Mouse (Mus musculus) kidney, postnatal 0 days (tissue): Measurements from ENCODE around the gene Pheta1. TPM values are rescaled to one million over a fixed set of nuclear protein-coding genes. Genes with fewer than 3 reads are reported as not detected.
A peak's percentile ranks its signal among the peaks of the same experiment; 100 is the strongest.

Experiments
- ATAC-seq: fragments of 200-750 bp; cut with Nextera tagmentation; replicated peaks from 2 replicates; pipeline ENCODE4 v1.8.0; 2017; ENCODE audit warnings: low read depth, moderate number of reproducible peaks, moderate TSS enrichment, moderate library complexity; ENCODE audit not compliant: low FRiP score
- DNase-seq: peaks from one replicate; pipeline ENCODE4 v3.0.0-alpha.2; 2016; ENCODE audit warnings: low spot score
- H3K27ac ChIP-seq: fragments of 300-500 bp; sonication (generic); 2 replicates; pipeline ENCODE4 v1.5.1; 2014; ENCODE audit warnings: mild to moderate bottlenecking
- H3K27me3 ChIP-seq: fragments of 300-500 bp; sonication (generic); 2 replicates; pipeline ENCODE4 v1.6.1; 2014; ENCODE audit warnings: low read length, mixed read lengths; ENCODE audit not compliant: insufficient read depth
- H3K36me3 ChIP-seq: fragments of 300-500 bp; sonication (generic); 2 replicates; pipeline ENCODE4 v1.6.1; 2014; ENCODE audit warnings: low read length, mixed read lengths; ENCODE audit not compliant: insufficient read depth
- H3K4me1 ChIP-seq: fragments of 300-500 bp; sonication (generic); replicated peaks from 2 replicates; pipeline ENCODE4 v1.6.1; 2014; ENCODE audit warnings: antibody characterized with exemption, low read length, mixed read lengths; ENCODE audit not compliant: insufficient read depth
- H3K4me2 ChIP-seq: fragments of 300-500 bp; sonication (generic); 2 replicates; pipeline ENCODE4 v1.6.1; 2014; ENCODE audit warnings: mild to moderate bottlenecking, low read length, moderate library complexity, mixed read lengths
- H3K4me3 ChIP-seq: fragments of 300-500 bp; sonication (generic); replicated peaks from 2 replicates; pipeline ENCODE4 v1.5.1; 2014; ENCODE audit warnings: low read depth, low read length
- H3K9ac ChIP-seq: fragments of 300-500 bp; sonication (generic); 2 replicates; pipeline ENCODE4 v1.6.1; 2014; ENCODE audit warnings: low read depth, low read length
- H3K9me3 ChIP-seq: fragments of 300-500 bp; sonication (generic); replicated peaks from 2 replicates; pipeline ENCODE4 v1.6.1; 2016; ENCODE audit warnings: low read length, inconsistent platforms, mixed read lengths
- CTCF ChIP-seq: IDR thresholded peaks from 2 replicates; pipeline ENCODE4 v1.5.1; 2016; ENCODE audit warnings: antibody characterized with exemption, low read depth, mild to moderate bottlenecking, moderate library complexity
- WGBS: fragments of 180-500 bp; shearing (Covaris S2); extraction: QIAGEN DNeasy Blood & Tissue Kit; methylation state at CpG from one replicate; pipeline ENCODE4 v1.1.7; 2014; 5-methylcytosine and 5-hydroxymethylcytosine counted together
- polyA plus RNA-seq: library from polyadenylated mRNA; unstranded; fragments of >200 nt; fragmentation: Nextera tagmentation; extraction: Ambion mirVana; gene quantifications from 2 replicates; pipeline ENCODE4 v1.2.1, GENCODE M21; 2015

Gene Pheta1
- polyA plus RNA-seq, 1 experiment from 2014 or later = 25.7 TPM

- no peaks in the 10 kb centered on the region; the same call in 1 of the 2 replicates for H3K4me1 ChIP-seq
- no peaks in the 10 kb centered on the region for H3K9me3 ChIP-seq
- no peak overlapping the region for H3K4me2 ChIP-seq
- H3K9ac ChIP-seq = no peak overlapping the region
- TF ChIP-seq CTCF = no peak
- ATAC-seq (no peak), DNase-seq (no peak)
- WGBS = 82% methylated on average over 7 of the region's 7 CpGs
- peaks cover 63% of the 10 kb centered on the region for H3K36me3 ChIP-seq
- no peak overlapping the region for H3K27ac ChIP-seq
- H3K4me3 ChIP-seq = no peak overlapping the region
- no peaks in the 10 kb centered on the region for H3K27me3 ChIP-seq
These were observed 36.1 kb upstream of the Pheta1 start for GRCm38 (mm10) chr5:121812526-121813243.

- no peak for TF ChIP-seq CTCF
- no peak for DNase-seq
- WGBS = 85% methylated on average over 10 of the region's 10 CpGs
These were observed 35.0 kb upstream of the Pheta1 start for GRCm38 (mm10) chr5:121813744-121814143.

GRCm38 (mm10) chr5:121815067-121815466 lies 33.7 kb upstream of the Pheta1 start:
- H3K36me3 ChIP-seq = peaks cover 80% of the 10 kb centered on the region
- H3K4me3 ChIP-seq = no peak overlapping the region
- H3K4me1 ChIP-seq = no peaks in the 10 kb centered on the region
- no peak overlapping the region for H3K4me2 ChIP-seq
- H3K9ac ChIP-seq = no peak overlapping the region
- ATAC-seq = 0 out of 2 replicates have a peak, but pooled peaks have one; percentile 31
- no peaks in the 10 kb centered on the region for H3K9me3 ChIP-seq
- TF ChIP-seq CTCF = peak; percentile 83
- DNase-seq = peak; percentile 87
- H3K27me3 ChIP-seq = no peaks in the 10 kb centered on the region
- no peak overlapping the region for H3K27ac ChIP-seq
- WGBS = 46% methylated on average over 3 of the region's 3 CpGs

More at GRCm38 (mm10) chr5:121813744-121814143, 35.0 kb upstream of the Pheta1 start:
- Histone ChIP-seq H3K9me3 (no peaks in the 10 kb centered on the region), H3K4me1 (no peaks in the 10 kb centered on the region; the same call in 1 of the 2 replicates), H3K9ac (no peak overlapping the region), H3K4me3 (no peak overlapping the region), H3K36me3 (peaks cover 73% of the 10 kb centered on the region), H3K27ac (no peak overlapping the region), H3K27me3 (no peaks in the 10 kb centered on the region), H3K4me2 (no peak overlapping the region)
- 0 out of 2 replicates have a peak, but pooled peaks have one; percentile 3 for ATAC-seq

- H3K36me3 ChIP-seq = peaks cover 77% of the 10 kb centered on the region
- no peak overlapping the region for H3K4me2 ChIP-seq
- ATAC-seq (no peak), DNase-seq (no peak)
- H3K27ac ChIP-seq = no peak overlapping the region
- no peaks in the 10 kb centered on the region for H3K4me1 ChIP-seq
- 73% methylated on average over 8 of the region's 8 CpGs for WGBS
- H3K9me3 ChIP-seq = no peaks in the 10 kb centered on the region
- no peak overlapping the region for H3K9ac ChIP-seq
- no peak for TF ChIP-seq CTCF
- no peak overlapping the region for H3K4me3 ChIP-seq
- no peaks in the 10 kb centered on the region for H3K27me3 ChIP-seq
These were observed 32.9 kb upstream of the Pheta1 start for GRCm38 (mm10) chr5:121815867-121816380.

- Histone ChIP-seq H3K9me3 (no peaks in the 10 kb centered on the region), H3K4me2 (no peak overlapping the region), H3K27me3 (no peaks in the 10 kb centered on the region), H3K9ac (no peak overlapping the region), H3K4me3 (no peak overlapping the region), H3K4me1 (no peaks in the 10 kb centered on the region), H3K36me3 (peaks cover 70% of the 10 kb centered on the region), H3K27ac (no peak overlapping the region)
- no peak for DNase-seq
- TF ChIP-seq CTCF = no peak
- ATAC-seq = no peak
- WGBS = 93% methylated on average over 2 of the region's 2 CpGs
These were observed 32.2 kb upstream of the Pheta1 start for GRCm38 (mm10) chr5:121816611-121817010.

- Histone ChIP-seq H3K27ac (no peak overlapping the region), H3K4me1 (no peaks in the 10 kb centered on the region), H3K9me3 (no peaks in the 10 kb centered on the region), H3K4me3 (no peak overlapping the region), H3K9ac (no peak overlapping the region), H3K4me2 (no peak overlapping the region), H3K27me3 (no peaks in the 10 kb centered on the region), H3K36me3 (peaks cover 60% of the 10 kb centered on the region)
- TF ChIP-seq CTCF = no peak
- no peak for DNase-seq
- no peak for ATAC-seq
- WGBS = 86% methylated on average over 9 of the region's 9 CpGs
These were observed 31.2 kb upstream of the Pheta1 start for GRCm38 (mm10) chr5:121817551-121817950.
